Mouse (Mus musculus) erythroblast, embryonic 14.5 days (primary cell): ENCODE measurements around the gene Morn5. TPM values are rescaled to one million over a fixed set of nuclear protein-coding genes. Genes with fewer than 3 reads are reported as not detected.

ENCODE experiments used
- H3K27me3 ChIP-seq: 2 replicates; pipeline ENCODE4 v1.6.1; 2012; ENCODE audit warnings: inconsistent platforms; ENCODE audit not compliant: control insufficient read depth
- H3K36me3 ChIP-seq: 2 replicates; pipeline ENCODE4 v1.6.1; 2012; ENCODE audit warnings: mild to moderate bottlenecking, inconsistent platforms; ENCODE audit not compliant: control insufficient read depth
- H3K4me1 ChIP-seq: 2 replicates; pipeline ENCODE4 v1.6.1; 2012; ENCODE audit warnings: inconsistent platforms; ENCODE audit not compliant: control insufficient read depth
- H3K4me3 ChIP-seq: replicated peaks from 2 replicates; pipeline ENCODE3; 2012; ENCODE audit warnings: moderate library complexity, mild to moderate bottlenecking, inconsistent platforms
- H3K9me3 ChIP-seq: 2 replicates; pipeline ENCODE4 v1.6.1; 2012; ENCODE audit warnings: low read length, inconsistent platforms, mixed read lengths; ENCODE audit not compliant: control insufficient read depth
- GATA1 ChIP-seq: IDR thresholded peaks from 2 replicates; pipeline ENCODE4 v1.6.1; 2012; ENCODE audit warnings: low read length, inconsistent platforms, mixed read lengths
- TAL1 ChIP-seq: IDR thresholded peaks from 3 replicates; pipeline ENCODE4 v1.6.1; 2012; ENCODE audit warnings: low read length, inconsistent platforms, mixed read lengths
- polyA plus RNA-seq: library from polyadenylated mRNA; stranded (reverse); fragments of >175 nt; gene quantifications from 2 replicates; pipeline ENCODE4 v1.2.3, GENCODE M21; 2012

Morn5 gene
- not detected in 2 replicates for polyA plus RNA-seq

- Histone ChIP-seq H3K9me3 (no peaks in the 10 kb centered on the region), H3K36me3 (peaks cover 20% of the 10 kb centered on the region), H3K4me1 (peaks cover 29% of the 10 kb centered on the region), H3K4me3 (peak within 1 kb of the TSS; percentile 78), H3K27me3 (peaks cover 7% of the 10 kb centered on the region; the same call in 1 of the 2 replicates)
- TF ChIP-seq GATA1 (no peak), TAL1 (no peak)
Observed at GRCm38 (mm10) chr2:36048748-36049566, at the start of gene Morn5, which contains the start of gene Ndufa8. Gene Morn5 (plus strand): TSS chr2:36049458. Gene Ndufa8 (minus strand): TSS chr2:36049406.

GRCm38 (mm10) chr2:36000390-36000789 is 48.9 kb upstream of the Morn5 start:
- H3K9me3 ChIP-seq: no peaks in the 10 kb centered on the region
- no peak overlapping the region for H3K4me3 ChIP-seq
- H3K27me3 ChIP-seq: no peaks in the 10 kb centered on the region
- H3K4me1 ChIP-seq: no peaks in the 10 kb centered on the region
- H3K36me3 ChIP-seq: no peaks in the 10 kb centered on the region
- TF ChIP-seq GATA1 (no peak), TAL1 (no peak)

DNA sequence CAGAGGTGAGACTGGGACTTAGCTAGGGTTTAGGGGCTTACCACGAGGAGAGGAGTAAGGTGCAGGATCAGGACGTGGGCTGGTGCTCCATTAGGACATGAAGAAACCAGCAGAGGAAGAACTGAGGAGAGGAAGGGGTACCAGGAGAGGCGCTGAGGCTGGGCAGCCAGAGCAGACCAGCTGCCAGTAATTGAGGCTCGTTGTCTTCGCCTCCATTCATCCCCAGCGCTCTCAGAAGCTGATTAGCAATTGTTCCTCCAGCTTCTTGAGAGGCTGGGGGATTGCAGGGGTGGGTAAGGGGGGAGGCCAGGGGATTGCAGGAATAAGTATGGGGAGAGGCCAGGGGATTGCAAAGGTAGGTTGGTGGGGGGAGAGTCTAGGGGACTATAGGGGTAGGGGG is 47.1 kb upstream of the Morn5 start:
- Histone ChIP-seq H3K4me1 (peaks cover 5% of the 10 kb centered on the region), H3K36me3 (no peaks in the 10 kb centered on the region), H3K9me3 (no peaks in the 10 kb centered on the region), H3K4me3 (no peak overlapping the region), H3K27me3 (no peaks in the 10 kb centered on the region)
- TF ChIP-seq GATA1 (no peak), TAL1 (no peak)

GRCm38 (mm10) chr2:36008071-36008470 is 41.2 kb upstream of the Morn5 start:
- TF ChIP-seq GATA1 (no peak), TAL1 (no peak)
- H3K4me1 ChIP-seq: peaks cover 5% of the 10 kb centered on the region
- H3K36me3 ChIP-seq: no peaks in the 10 kb centered on the region
- H3K4me3 ChIP-seq: no peak overlapping the region
- no peaks in the 10 kb centered on the region for H3K9me3 ChIP-seq
- peaks cover 33% of the 10 kb centered on the region for H3K27me3 ChIP-seq

GRCm38 (mm10) chr2:36009386-36009785 is 39.9 kb upstream of the Morn5 start:
- Histone ChIP-seq H3K4me1 (peaks cover 5% of the 10 kb centered on the region), H3K36me3 (no peaks in the 10 kb centered on the region), H3K27me3 (peaks cover 38% of the 10 kb centered on the region), H3K9me3 (no peaks in the 10 kb centered on the region), H3K4me3 (no peak overlapping the region)
- TF ChIP-seq GATA1 (no peak), TAL1 (no peak)

- no peaks in the 10 kb centered on the region for H3K36me3 ChIP-seq
- no peaks in the 10 kb centered on the region for H3K9me3 ChIP-seq
- no peak overlapping the region for H3K4me3 ChIP-seq
- H3K27me3 ChIP-seq: peaks cover 38% of the 10 kb centered on the region
- TF ChIP-seq GATA1 (no peak), TAL1 (no peak)
- peaks cover 5% of the 10 kb centered on the region for H3K4me1 ChIP-seq
Observed at GRCm38 (mm10) chr2:36010579-36010978, 38.7 kb upstream of the Morn5 start.

DNA sequence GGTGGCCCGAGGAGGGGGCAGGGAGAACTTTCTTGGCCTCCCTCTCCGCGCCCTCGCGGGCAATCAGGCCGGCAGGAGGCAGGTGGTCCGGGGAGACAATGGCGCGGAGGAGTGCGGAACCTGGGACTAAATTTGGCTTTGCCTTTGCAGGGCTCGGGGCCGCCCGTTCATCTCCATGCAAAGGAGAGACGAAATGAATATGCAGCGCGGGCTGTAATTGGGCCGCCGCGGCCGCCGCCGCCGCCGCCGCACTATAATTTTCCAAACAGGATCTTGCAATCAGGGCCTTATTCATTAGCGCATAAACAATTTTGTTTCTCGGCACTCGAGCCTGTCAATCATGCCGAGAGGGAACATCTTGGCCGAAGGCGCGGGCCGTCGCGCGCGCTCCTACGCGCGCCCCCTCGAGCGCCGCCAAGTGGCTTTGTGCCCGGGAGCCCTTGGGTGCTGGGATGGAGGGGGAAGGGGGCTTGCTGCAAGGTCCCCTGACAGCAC is 37.9 kb upstream of the Morn5 start:
- H3K4me3 ChIP-seq: no peak overlapping the region
- H3K4me1 ChIP-seq: peaks cover 5% of the 10 kb centered on the region
- no peaks in the 10 kb centered on the region for H3K36me3 ChIP-seq
- no peak for TF ChIP-seq GATA1
- H3K9me3 ChIP-seq: no peaks in the 10 kb centered on the region
- H3K27me3 ChIP-seq: peaks cover 38% of the 10 kb centered on the region

GRCm38 (mm10) chr2:36013010-36013409 is 36.2 kb upstream of the Morn5 start:
- no peaks in the 10 kb centered on the region for H3K36me3 ChIP-seq
- no peaks in the 10 kb centered on the region for H3K9me3 ChIP-seq
- peaks cover 38% of the 10 kb centered on the region for H3K27me3 ChIP-seq
- H3K4me1 ChIP-seq: no peaks in the 10 kb centered on the region
- no peak for TF ChIP-seq GATA1
- TF ChIP-seq TAL1: no peak
- H3K4me3 ChIP-seq: no peak overlapping the region

DNA sequence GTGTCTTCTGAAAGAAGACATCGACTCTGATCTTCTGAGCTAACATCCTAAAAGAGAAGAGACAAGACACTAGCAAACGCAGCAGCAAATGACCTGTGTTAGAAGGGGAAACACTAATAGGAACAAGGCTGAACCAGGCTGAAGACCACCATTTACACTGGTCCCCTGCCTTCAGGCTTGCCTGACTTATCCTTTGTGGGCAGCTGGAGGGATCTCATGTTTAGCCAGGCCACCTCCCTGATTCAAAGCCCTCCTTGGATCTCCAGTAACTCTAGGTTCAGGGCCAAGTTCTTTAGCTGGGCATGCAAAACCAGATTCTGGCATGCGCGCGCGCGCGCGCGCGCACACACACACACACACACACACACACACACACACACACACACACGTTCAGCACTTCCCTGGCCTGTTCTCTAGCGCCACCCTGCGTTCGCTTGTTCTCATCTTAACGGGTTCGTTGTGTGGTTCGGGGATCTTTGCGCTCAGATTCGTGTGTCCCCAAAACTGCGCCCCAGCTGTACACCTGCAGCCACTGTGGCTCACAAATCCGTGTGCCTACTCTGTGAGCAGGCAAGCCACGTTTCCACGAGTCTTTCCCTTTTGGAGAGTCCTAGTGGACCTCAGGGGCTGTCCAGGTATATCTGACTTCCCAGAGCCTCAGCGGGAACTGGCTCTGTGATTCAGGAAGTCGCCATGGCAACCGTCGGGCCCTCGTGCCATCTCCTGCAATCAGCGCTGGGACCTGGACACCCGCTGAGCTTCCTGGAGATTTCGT is 27.7 kb upstream of the Morn5 start:
- Histone ChIP-seq H3K4me1 (no peaks in the 10 kb centered on the region; the same call in 1 of the 2 replicates), H3K4me3 (no peak overlapping the region), H3K27me3 (peaks cover 8% of the 10 kb centered on the region), H3K36me3 (no peaks in the 10 kb centered on the region), H3K9me3 (no peaks in the 10 kb centered on the region)
- TF ChIP-seq GATA1: no peak
- TF ChIP-seq TAL1: no peak
